Mouse (Mus musculus) CH12.LX (cell line): Measurements from ENCODE around the gene Gpx5. TPM values are rescaled to one million over a fixed set of nuclear protein-coding genes. Genes with fewer than 3 reads are reported as not detected.

ENCODE experiments used
- DNase-seq: peaks from one replicate; pipeline ENCODE4 v3.0.0-alpha.2; 2013; ENCODE audit errors: extremely low read depth
- H3K27ac ChIP-seq: 2 replicates; pipeline ENCODE4 v1.5.1; 2012; ENCODE audit warnings: low read depth, mild to moderate bottlenecking, control low read depth, moderate library complexity; ENCODE audit not compliant: insufficient read depth
- H3K27me3 ChIP-seq: replicated peaks from 2 replicates; pipeline ENCODE3; 2012; ENCODE audit warnings: inconsistent platforms
- H3K36me3 ChIP-seq, 2 experiments: replicated peaks in 1 of 2; 2 replicates each; pipeline versions ENCODE3 to v1.6.1; 2012; ENCODE audit warnings: inconsistent platforms in 1 of 2, low read length in 1 of 2, mild to moderate bottlenecking in 1 of 2, mixed read lengths in 1 of 2, moderate library complexity in 1 of 2; ENCODE audit not compliant: control insufficient read depth in 1 of 2, insufficient read depth in 1 of 2
- H3K4me1 ChIP-seq, 2 experiments: 2 replicates each; pipeline ENCODE4 v1.6.1; 2012; ENCODE audit warnings: inconsistent platforms in 1 of 2, moderate library complexity in 1 of 2; ENCODE audit not compliant: insufficient read depth in 2 of 2, control insufficient read depth in 1 of 2
- H3K4me2 ChIP-seq: 2 replicates; pipeline ENCODE4 v1.6.1; 2012; ENCODE audit warnings: low read depth, mild to moderate bottlenecking, control low read depth; ENCODE audit not compliant: poor library complexity, insufficient read depth, severe bottlenecking
- H3K4me3 ChIP-seq, 3 experiments: fragments of 150-350 bp in 1 of 3; sonication (generic) in 1 of 3; replicated peaks in 1 of 3; 2 replicates each; pipeline versions ENCODE3 to v1.5.1; 2011 to 2012; ENCODE audit warnings: low read depth in 2 of 3, low read length in 2 of 3, mild to moderate bottlenecking in 2 of 3, moderate library complexity in 2 of 3, control low read depth in 1 of 3, improper control_type of control experiment in 1 of 3, inconsistent platforms in 1 of 3, mixed read lengths in 1 of 3; ENCODE audit not compliant: poor library complexity in 1 of 3
- H3K79me2 ChIP-seq: replicated peaks from 2 replicates; pipeline ENCODE4 v1.6.1; 2012; ENCODE audit warnings: mild to moderate bottlenecking, moderate library complexity; ENCODE audit not compliant: control insufficient read depth, poor library complexity, insufficient read depth, severe bottlenecking; ENCODE audit errors: extremely low read depth
- H3K9ac ChIP-seq: 2 replicates; pipeline ENCODE4 v1.6.1; 2012; ENCODE audit warnings: low read depth, mild to moderate bottlenecking, control low read depth, moderate library complexity; ENCODE audit not compliant: insufficient read depth
- H3K9me3 ChIP-seq: replicated peaks from 2 replicates; pipeline ENCODE3; 2012; ENCODE audit warnings: low read length, inconsistent platforms, mixed read lengths
- BHLHE40 ChIP-seq: IDR thresholded peaks from 2 replicates; pipeline ENCODE4 v1.6.1; 2011; ENCODE audit warnings: mild to moderate bottlenecking, low read depth, low read length, improper control_type of control experiment
- GABPA ChIP-seq: IDR thresholded peaks from 2 replicates; pipeline ENCODE4 v1.6.1; 2012; ENCODE audit warnings: low read depth, low read length, improper control_type of control experiment, inconsistent platforms; ENCODE audit not compliant: insufficient replicate concordance
- IRF4 ChIP-seq: IDR thresholded peaks from 2 replicates; pipeline ENCODE4 v1.6.1; 2014; ENCODE audit warnings: low read depth, mild to moderate bottlenecking, inconsistent platforms, low read length, improper control_type of control experiment
- JUN ChIP-seq: IDR thresholded peaks from 2 replicates; pipeline ENCODE4 v1.6.1; 2011; ENCODE audit warnings: low read depth, mild to moderate bottlenecking, low read length, improper control_type of control experiment, moderate library complexity; ENCODE audit not compliant: insufficient read depth
- JUND ChIP-seq: conservative IDR thresholded peaks from 2 replicates; pipeline ENCODE4 v1.6.1; 2011; ENCODE audit warnings: low read depth, low read length, improper control_type of control experiment
- MAFK ChIP-seq: IDR thresholded peaks from 2 replicates; pipeline ENCODE4 v1.6.1; 2011; ENCODE audit warnings: low read length, improper control_type of control experiment; ENCODE audit not compliant: insufficient replicate concordance
- MAZ ChIP-seq: IDR thresholded peaks from 2 replicates; pipeline ENCODE4 v1.6.1; 2012; ENCODE audit warnings: low read depth, mild to moderate bottlenecking, inconsistent platforms, low read length, improper control_type of control experiment, moderate library complexity
- MXI1 ChIP-seq: IDR thresholded peaks from 2 replicates; pipeline ENCODE4 v1.6.1; 2011; ENCODE audit warnings: mild to moderate bottlenecking, low read depth, low read length, improper control_type of control experiment
- MYC ChIP-seq: IDR thresholded peaks from 2 replicates; pipeline ENCODE4 v1.6.1; 2011; ENCODE audit warnings: low read depth, mild to moderate bottlenecking, improper control_type of control experiment, low read length
- NELFE ChIP-seq: IDR thresholded peaks from 2 replicates; pipeline ENCODE4 v1.6.1; 2011; ENCODE audit warnings: low read depth, low read length, improper control_type of control experiment
- NRF1 ChIP-seq: IDR thresholded peaks from 2 replicates; pipeline ENCODE4 v1.6.1; 2014; ENCODE audit warnings: low read depth, mild to moderate bottlenecking, inconsistent platforms, low read length, improper control_type of control experiment, moderate library complexity
- PAX5 ChIP-seq: IDR thresholded peaks from 2 replicates; pipeline ENCODE4 v1.6.1; 2012; ENCODE audit warnings: low read length, inconsistent platforms, mixed read lengths
- POLR2A ChIP-seq: IDR thresholded peaks from 2 replicates; pipeline ENCODE4 v1.6.1; 2011; ENCODE audit warnings: low read depth, mild to moderate bottlenecking, improper control_type of control experiment, low read length
- POLR2AphosphoS2 ChIP-seq: IDR thresholded peaks from 2 replicates; pipeline ENCODE4 v1.6.1; 2011; ENCODE audit warnings: low read depth, low read length, improper control_type of control experiment
- RAD21 ChIP-seq: IDR thresholded peaks from 2 replicates; pipeline ENCODE4 v1.6.1; 2011; ENCODE audit warnings: low read depth, mild to moderate bottlenecking, low read length, improper control_type of control experiment, moderate library complexity
- UBTF ChIP-seq: IDR thresholded peaks from 2 replicates; pipeline ENCODE4 v1.6.1; 2012; ENCODE audit warnings: low read depth, mild to moderate bottlenecking, inconsistent platforms, low read length, improper control_type of control experiment, moderate library complexity
- USF1 ChIP-seq: IDR thresholded peaks from 2 replicates; pipeline ENCODE4 v1.6.1; 2014; ENCODE audit warnings: low read depth, mild to moderate bottlenecking, inconsistent platforms, low read length, improper control_type of control experiment
- USF2 ChIP-seq: conservative IDR thresholded peaks from 2 replicates; pipeline ENCODE4 v1.6.1; 2011; ENCODE audit warnings: low read depth, low read length, improper control_type of control experiment
- ZC3H11A ChIP-seq: IDR thresholded peaks from 2 replicates; pipeline ENCODE4 v1.6.1; 2012; ENCODE audit warnings: low read depth, mild to moderate bottlenecking, inconsistent platforms, low read length, improper control_type of control experiment
- ZKSCAN1 ChIP-seq: IDR thresholded peaks from 2 replicates; pipeline ENCODE4 v1.6.1; 2012; ENCODE audit warnings: low read depth, inconsistent platforms, low read length, improper control_type of control experiment, borderline replicate concordance
- ZMIZ1 ChIP-seq: IDR thresholded peaks from 2 replicates; pipeline ENCODE4 v1.6.1; 2012; ENCODE audit warnings: low read depth, mild to moderate bottlenecking, inconsistent platforms, low read length, improper control_type of control experiment
- ZNF384 ChIP-seq: IDR thresholded peaks from 2 replicates; pipeline ENCODE4 v1.6.1; 2012; ENCODE audit warnings: low read depth, low read length, improper control_type of control experiment, inconsistent platforms
- dilution Hi-C: fragments of 300-500 bp; cut with MboI; formaldehyde crosslinking; loops from 2 replicates; pipeline ENCODE4 v1.14.3; 2020; ENCODE audit warnings: low sequenced_read_pairs; ENCODE audit not compliant: extremely low pct_unique_long_range_greater_than_20kb, extremely low pct_ligation_motif_present
- in situ Hi-C: fragments of 300-500 bp; cut with MboI; formaldehyde crosslinking; loops from 3 replicates; pipeline ENCODE4 v1.14.3; 2019; ENCODE audit warnings: low sequenced_read_pairs, low pct_ligation_motif_present, low pct_unique_long_range_greater_than_20kb, mixed read lengths
- polyA plus RNA-seq: library from polyadenylated mRNA; unstranded; fragments of >175 nt; gene quantifications from 2 replicates; pipeline ENCODE4 v1.2.1, GENCODE M21; 2012; ENCODE audit warnings: low read depth; ENCODE audit not compliant: insufficient read length
- total RNA-seq, 2 experiments: library from RNA; depleted of rRNA; stranded (reverse); fragments of 300-350 nt in 1 of 2; fragments of >200 nt in 1 of 2; gene quantifications; 2 replicates each; pipeline ENCODE4 v1.2.3; 2012 to 2014

Gpx5 gene
- total and polyA plus RNA-seq, 3 experiments, result not detected

- Histone ChIP-seq H3K9ac (no peak overlapping the region), H3K27me3 (peaks cover 25% of the 10 kb centered on the region), H3K4me2 (no peak overlapping the region), H3K79me2 (no peaks in the 10 kb centered on the region)
- no peak for TF ChIP-seq ZNF384
- TF ChIP-seq MAFK, result no peak
- no peak for TF ChIP-seq GABPA
- no peak for TF ChIP-seq JUN
- TF ChIP-seq POLR2AphosphoS2, result no peak
- no peak for TF ChIP-seq MXI1
- TF ChIP-seq MAZ, result no peak
- no peak for TF ChIP-seq RAD21
- TF ChIP-seq UBTF, result no peak
- no peak for TF ChIP-seq NELFE
- TF ChIP-seq USF2, result no peak
- TF ChIP-seq PAX5, result no peak
- no peak for TF ChIP-seq MYC
- no peak for TF ChIP-seq BHLHE40
- no peak for TF ChIP-seq NRF1
- no peak for TF ChIP-seq ZMIZ1
- no peak for TF ChIP-seq POLR2A
- no peak for TF ChIP-seq ZC3H11A
- TF ChIP-seq, all 38 proteins: peak for 0
- no peak overlapping the region for H3K27ac ChIP-seq
- H3K4me3 ChIP-seq, result no peak overlapping the region
- peaks cover 13% of the 10 kb centered on the region for H3K9me3 ChIP-seq
- dilution Hi-C loops (no loop called here), in situ Hi-C loops (loop anchor here (25.0 kb wide), 1 partner anchor 300 kb away; no protein-coding TSS in a partner anchor)
- no peak for DNase-seq
- peaks cover 5 to 20% of the 10 kb centered on the region in 2 experiments; a peak in 2 of 4 replicates for H3K4me1 ChIP-seq
- H3K36me3 ChIP-seq, result no peaks in the 10 kb centered on the region
These were observed 55.4 kb downstream of the Gpx5 start for GRCm38 (mm10) chr13:21237161-21237560.

- Histone ChIP-seq H3K27me3 (peaks cover 28% of the 10 kb centered on the region), H3K4me2 (no peak overlapping the region), H3K9ac (no peak overlapping the region), H3K36me3 (no peaks in the 10 kb centered on the region), H3K9me3 (peaks cover 13% of the 10 kb centered on the region), H3K27ac (no peak overlapping the region), H3K4me3 (no peak overlapping the region), H3K79me2 (no peaks in the 10 kb centered on the region)
- in situ Hi-C loops, result loop anchor here (25.0 kb wide), 1 partner anchor 299 kb away; no protein-coding TSS in a partner anchor
- dilution Hi-C loops, result no loop called here
- no peak for DNase-seq
- no peak for TF ChIP-seq IRF4
- no peak for TF ChIP-seq GABPA
- no peak for TF ChIP-seq PAX5
- no peak for TF ChIP-seq UBTF
- no peak for TF ChIP-seq USF1
- no peak for TF ChIP-seq RAD21
- TF ChIP-seq NELFE, result no peak
- TF ChIP-seq ZKSCAN1, result no peak
- TF ChIP-seq POLR2AphosphoS2, result no peak
- TF ChIP-seq JUND, result no peak
- TF ChIP-seq, all 38 proteins: peak for 0
- peaks cover 3 to 16% of the 10 kb centered on the region in 2 experiments; a peak in 2 of 4 replicates for H3K4me1 ChIP-seq
These were observed 55.8 kb downstream of the Gpx5 start for GRCm38 (mm10) chr13:21236714-21237113.

Other genes with a start within 250 kb of the Gpx5 start
- gene Olfr1370, start 217.8 kb downstream of the Gpx5 start, total RNA-seq (2012; rRNA removed), result not detected in 2 replicates
- not detected in 2 replicates for gene Olfr1370, start 217.8 kb downstream of the Gpx5 start, total RNA-seq (2014; rRNA removed)
- not detected in 2 replicates for gene Olfr1370, start 217.8 kb downstream of the Gpx5 start, polyA plus RNA-seq
- gene Olfr1369-ps1, start 181.2 kb downstream of the Gpx5 start, total RNA-seq (2012; rRNA removed), result not detected in 2 replicates
- not detected in 2 replicates for gene Olfr1369-ps1, start 181.2 kb downstream of the Gpx5 start, total RNA-seq (2014; rRNA removed)
- gene Olfr1369-ps1, start 181.2 kb downstream of the Gpx5 start, polyA plus RNA-seq, result 0.13 and 0.18 TPM in 2 replicates
- gene Olfr263, start 163.1 kb downstream of the Gpx5 start, total RNA-seq (2012; rRNA removed), result not detected in 2 replicates
- not detected in 2 replicates for gene Olfr263, start 163.1 kb downstream of the Gpx5 start, total RNA-seq (2014; rRNA removed)
- gene Olfr263, start 163.1 kb downstream of the Gpx5 start, polyA plus RNA-seq, result not detected in 2 replicates
- not detected in 2 replicates for gene Olfr1368, start 146.9 kb downstream of the Gpx5 start, total RNA-seq (2012; rRNA removed)
- gene Olfr1368, start 146.9 kb downstream of the Gpx5 start, total RNA-seq (2014; rRNA removed), result not detected in 2 replicates
- gene Olfr1368, start 146.9 kb downstream of the Gpx5 start, polyA plus RNA-seq, result not detected in 2 replicates
- gene Trim27, start 113.3 kb downstream of the Gpx5 start, total RNA-seq (2012; rRNA removed), result 146 and 176 TPM in 2 replicates
- gene Trim27, start 113.3 kb downstream of the Gpx5 start, total RNA-seq (2014; rRNA removed), result 134 and 141 TPM in 2 replicates
- gene Trim27, start 113.3 kb downstream of the Gpx5 start, polyA plus RNA-seq, result 185 and 198 TPM in 2 replicates
- 0.29 TPM in 1 of 2 replicates, not detected in the other for gene Gpx6, start 19.4 kb upstream of the Gpx5 start, total RNA-seq (2012; rRNA removed)
- 1.3 and 1.4 TPM in 2 replicates for gene Gpx6, start 19.4 kb upstream of the Gpx5 start, total RNA-seq (2014; rRNA removed)
- gene Gpx6, start 19.4 kb upstream of the Gpx5 start, polyA plus RNA-seq, result 1.2 and 2.2 TPM in 2 replicates
- gene Olfr1367, start 54.2 kb upstream of the Gpx5 start, total RNA-seq (2012; rRNA removed), result not detected in 2 replicates
- gene Olfr1367, start 54.2 kb upstream of the Gpx5 start, total RNA-seq (2014; rRNA removed), result not detected in 2 replicates
- gene Olfr1367, start 54.2 kb upstream of the Gpx5 start, polyA plus RNA-seq, result not detected in 2 replicates
- 9.9 and 10.2 TPM in 2 replicates for gene Zscan12, start 70.1 kb upstream of the Gpx5 start, total RNA-seq (2012; rRNA removed)
- gene Zscan12, start 70.1 kb upstream of the Gpx5 start, total RNA-seq (2014; rRNA removed), result 14.7 and 15.1 TPM in 2 replicates
- 10.6 and 10.7 TPM in 2 replicates for gene Zscan12, start 70.1 kb upstream of the Gpx5 start, polyA plus RNA-seq
- 20.0 and 20.9 TPM in 2 replicates for gene Zkscan3, start 110.0 kb upstream of the Gpx5 start, total RNA-seq (2012; rRNA removed)
- 32.7 and 36.2 TPM in 2 replicates for gene Zkscan3, start 110.0 kb upstream of the Gpx5 start, total RNA-seq (2014; rRNA removed)
- gene Zkscan3, start 110.0 kb upstream of the Gpx5 start, polyA plus RNA-seq, result 18.1 and 19.1 TPM in 2 replicates
- 3.1 and 4.0 TPM in 2 replicates for gene Pgbd1, start 148.3 kb upstream of the Gpx5 start, total RNA-seq (2012; rRNA removed)
- gene Pgbd1, start 148.3 kb upstream of the Gpx5 start, total RNA-seq (2014; rRNA removed), result 7.0 and 7.4 TPM in 2 replicates
- 3.0 and 3.9 TPM in 2 replicates for gene Pgbd1, start 148.3 kb upstream of the Gpx5 start, polyA plus RNA-seq
- gene Zscan26, start 161.0 kb upstream of the Gpx5 start, total RNA-seq (2012; rRNA removed), result 14.8 and 16.0 TPM in 2 replicates
- gene Zscan26, start 161.0 kb upstream of the Gpx5 start, total RNA-seq (2014; rRNA removed), result 20.9 and 25.9 TPM in 2 replicates
- 13.4 and 14.2 TPM in 2 replicates for gene Zscan26, start 161.0 kb upstream of the Gpx5 start, polyA plus RNA-seq
- 0.76 and 0.80 TPM in 2 replicates for gene Nkapl, start 175.8 kb upstream of the Gpx5 start, total RNA-seq (2012; rRNA removed)
- 0.84 and 0.90 TPM in 2 replicates for gene Nkapl, start 175.8 kb upstream of the Gpx5 start, total RNA-seq (2014; rRNA removed)
- gene Nkapl, start 175.8 kb upstream of the Gpx5 start, polyA plus RNA-seq, result 0.26 and 0.56 TPM in 2 replicates
- gene Zkscan4, start 186.2 kb upstream of the Gpx5 start, total RNA-seq (2012; rRNA removed), result not detected in 2 replicates
- not detected in 2 replicates for gene Zkscan4, start 186.2 kb upstream of the Gpx5 start, total RNA-seq (2014; rRNA removed)
- not detected in 2 replicates for gene Zkscan4, start 186.2 kb upstream of the Gpx5 start, polyA plus RNA-seq
- gene Gm10065, start 186.7 kb upstream of the Gpx5 start, total RNA-seq (2012; rRNA removed), result not detected in 2 replicates
- gene Gm10065, start 186.7 kb upstream of the Gpx5 start, total RNA-seq (2014; rRNA removed), result not detected in 2 replicates
- gene Gm10065, start 186.7 kb upstream of the Gpx5 start, polyA plus RNA-seq, result not detected in 2 replicates
- gene AK157302, start 202.5 kb upstream of the Gpx5 start, total RNA-seq (2012; rRNA removed), result 0.17 and 0.29 TPM in 2 replicates
- gene AK157302, start 202.5 kb upstream of the Gpx5 start, total RNA-seq (2014; rRNA removed), result 0.47 TPM in 2 replicates
- 0.26 TPM in 1 of 2 replicates, not detected in the other for gene AK157302, start 202.5 kb upstream of the Gpx5 start, polyA plus RNA-seq
- gene Gm11273, start 208.7 kb upstream of the Gpx5 start, total RNA-seq (2012; rRNA removed), result 13.5 and 21.0 TPM in 2 replicates
- 28.3 and 28.8 TPM in 2 replicates for gene Gm11273, start 208.7 kb upstream of the Gpx5 start, total RNA-seq (2014; rRNA removed)
- 239 and 279 TPM in 2 replicates for gene Gm11273, start 208.7 kb upstream of the Gpx5 start, polyA plus RNA-seq
- 7.4 and 8.1 TPM in 2 replicates for gene Zkscan8, start 238.4 kb upstream of the Gpx5 start, total RNA-seq (2012; rRNA removed)
- gene Zkscan8, start 238.4 kb upstream of the Gpx5 start, total RNA-seq (2014; rRNA removed), result 7.6 and 8.3 TPM in 2 replicates
- gene Zkscan8, start 238.4 kb upstream of the Gpx5 start, polyA plus RNA-seq, result 7.3 and 9.7 TPM in 2 replicates